Mouse (Mus musculus): ENCODE measurements around the gene Ston1.

The Ston1 gene

GRCm38 (mm10) chr17:88625931-88626330 is 28.4 kb downstream of the Ston1 start:
- no peak for DNase-seq (ENCODE audit: low spot score in 2 of 2)

- DNase-seq (ENCODE audit: low spot score in 2 of 2), result no peak
Observed at GRCm38 (mm10) chr17:88626347-88626811, 28.9 kb downstream of the Ston1 start.

- no peak for DNase-seq (ENCODE audit: low spot score in 2 of 2)
Observed at GRCm38 (mm10) chr17:88627150-88627549, 29.7 kb downstream of the Ston1 start.

GRCm38 (mm10) chr17:88628676-88629380 is 31.3 kb downstream of the Ston1 start:
- no peak for DNase-seq (ENCODE audit: low spot score in 2 of 2)

- DNase-seq (ENCODE audit: low spot score in 2 of 2), result no peak
Observed at GRCm38 (mm10) chr17:88629381-88629759, 31.9 kb downstream of the Ston1 start.

GRCm38 (mm10) chr17:88629931-88630553 is 32.6 kb downstream of the Ston1 start:
- no peak for DNase-seq (ENCODE audit: low spot score in 2 of 2)

- no peak for DNase-seq (ENCODE audit: low spot score in 2 of 2)
Observed at GRCm38 (mm10) chr17:88630554-88630948, 33.1 kb downstream of the Ston1 start.

- no peak for DNase-seq (ENCODE audit: low spot score in 2 of 2)
Observed at GRCm38 (mm10) chr17:88632631-88633030, 35.1 kb downstream of the Ston1 start.

GRCm38 (mm10) chr17:88636076-88636475 is 38.6 kb downstream of the Ston1 start:
- DNase-seq (ENCODE audit: low spot score in 2 of 2), result no peak

- DNase-seq (ENCODE audit: low spot score in 2 of 2), result no peak
Observed at GRCm38 (mm10) chr17:88636587-88636986, 39.1 kb downstream of the Ston1 start.

GRCm38 (mm10) chr17:88641012-88641411 is 43.5 kb downstream of the Ston1 start:
- peak; percentile 81 for DNase-seq (ENCODE audit: low spot score in 2 of 2)

- no peak for DNase-seq (ENCODE audit: low spot score in 2 of 2)
Observed at GRCm38 (mm10) chr17:88641836-88642235, 44.4 kb downstream of the Ston1 start.

- no peak for DNase-seq (ENCODE audit: low spot score in 2 of 2)
Observed at GRCm38 (mm10) chr17:88644876-88645275, 47.4 kb downstream of the Ston1 start.

- no peak for DNase-seq (ENCODE audit: low spot score in 2 of 2)
Observed at GRCm38 (mm10) chr17:88645299-88645698, 47.8 kb downstream of the Ston1 start.

GRCm38 (mm10) chr17:88647149-88647548 is 49.7 kb downstream of the Ston1 start:
- DNase-seq (ENCODE audit: low spot score in 2 of 2), result no peak

- peak; percentile 87 to 88 for DNase-seq (ENCODE audit: low spot score in 2 of 2)
Observed at GRCm38 (mm10) chr17:88652010-88652409, 54.5 kb downstream of the Ston1 start.

GRCm38 (mm10) chr17:88652702-88653374 is 55.4 kb downstream of the Ston1 start:
- DNase-seq (ENCODE audit: low spot score in 2 of 2), result peak; percentile 95 to 97

GRCm38 (mm10) chr17:88653375-88653769 is 55.9 kb downstream of the Ston1 start:
- DNase-seq (ENCODE audit: low spot score in 2 of 2), result no peak

- no peak for DNase-seq (ENCODE audit: low spot score in 2 of 2)
Observed at GRCm38 (mm10) chr17:88658510-88658909, 61.0 kb downstream of the Ston1 start.

- DNase-seq (ENCODE audit: low spot score in 2 of 2), result no peak
Observed at GRCm38 (mm10) chr17:88666076-88666475, 68.6 kb downstream of the Ston1 start.

- peak; percentile 63 to 65 for DNase-seq (ENCODE audit: low spot score in 2 of 2)
Observed at GRCm38 (mm10) chr17:88668452-88668851, 71.0 kb downstream of the Ston1 start, which contains the start of gene Gtf2a1l. Gene Gtf2a1l, plus strand, starts transcription at chr17:88668660.

GRCm38 (mm10) chr17:88669921-88670320 is 72.4 kb downstream of the Ston1 start:
- DNase-seq (ENCODE audit: low spot score in 2 of 2), result no peak

GRCm38 (mm10) chr17:88670800-88671199 is 73.3 kb downstream of the Ston1 start:
- no peak for DNase-seq (ENCODE audit: low spot score in 2 of 2)
